Mouse (Mus musculus) brain, embryonic 14.5 days (tissue): ENCODE results near the gene Luc7l.

Source experiments
- CTCF ChIP-seq: fragments of 200-500 bp; IDR thresholded peaks from 2 replicates; pipeline ENCODE4 v1.5.1; 2012; ENCODE audit warnings: inconsistent platforms, mild to moderate bottlenecking, moderate library complexity, borderline replicate concordance; ENCODE audit not compliant: insufficient read depth, insufficient read length; ENCODE audit errors: extremely low read depth
- POLR2A ChIP-seq: fragments of 200-500 bp; IDR thresholded peaks from 2 replicates; pipeline ENCODE4 v1.6.1; 2012; ENCODE audit warnings: mild to moderate bottlenecking, inconsistent platforms, borderline replicate concordance; ENCODE audit not compliant: poor library complexity, insufficient read depth, insufficient read length, severe bottlenecking; ENCODE audit errors: extremely low read depth

DNA sequence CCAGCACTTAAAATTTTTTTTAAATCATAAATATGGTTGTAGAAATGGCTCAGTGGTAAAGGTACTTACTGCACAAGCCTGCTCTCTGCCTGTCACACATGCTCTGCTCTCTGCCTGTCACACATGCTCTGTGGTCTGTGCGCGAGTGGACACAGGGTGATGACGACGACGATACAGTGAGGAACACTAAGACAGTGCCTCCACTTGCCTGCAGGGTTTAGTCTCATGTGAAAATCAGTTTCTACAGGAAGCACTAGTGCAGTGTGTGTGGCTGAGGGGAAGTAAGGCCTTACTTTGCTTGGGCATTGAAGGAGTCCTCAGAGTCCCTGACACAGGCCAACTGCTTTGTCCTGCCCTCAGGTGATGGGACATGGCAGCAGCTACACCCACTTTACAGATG is 22.9 kb upstream of the Luc7l start:
- no peak for TF ChIP-seq CTCF
- no peak for TF ChIP-seq POLR2A
